Mouse (Mus musculus) erythroblast, embryonic 14.5 days (primary cell): ENCODE data around the gene Rbpms2. TPM values are rescaled to one million over a fixed set of nuclear protein-coding genes. Genes with fewer than 3 reads are reported as not detected.

Experiments used
- H3K27me3 ChIP-seq: 2 replicates; pipeline ENCODE4 v1.6.1; 2012; ENCODE audit warnings: inconsistent platforms; ENCODE audit not compliant: control insufficient read depth
- H3K36me3 ChIP-seq: 2 replicates; pipeline ENCODE4 v1.6.1; 2012; ENCODE audit warnings: mild to moderate bottlenecking, inconsistent platforms; ENCODE audit not compliant: control insufficient read depth
- H3K4me1 ChIP-seq: 2 replicates; pipeline ENCODE4 v1.6.1; 2012; ENCODE audit warnings: inconsistent platforms; ENCODE audit not compliant: control insufficient read depth
- H3K4me3 ChIP-seq: replicated peaks from 2 replicates; pipeline ENCODE3; 2012; ENCODE audit warnings: moderate library complexity, mild to moderate bottlenecking, inconsistent platforms
- H3K9me3 ChIP-seq: 2 replicates; pipeline ENCODE4 v1.6.1; 2012; ENCODE audit warnings: low read length, inconsistent platforms, mixed read lengths; ENCODE audit not compliant: control insufficient read depth
- GATA1 ChIP-seq: IDR thresholded peaks from 2 replicates; pipeline ENCODE4 v1.6.1; 2012; ENCODE audit warnings: low read length, inconsistent platforms, mixed read lengths
- TAL1 ChIP-seq: IDR thresholded peaks from 3 replicates; pipeline ENCODE4 v1.6.1; 2012; ENCODE audit warnings: low read length, inconsistent platforms, mixed read lengths
- polyA plus RNA-seq: library from polyadenylated mRNA; stranded (reverse); fragments of >175 nt; gene quantifications from 2 replicates; pipeline ENCODE4 v1.2.3, GENCODE M21; 2012

Gene Rbpms2
- polyA plus RNA-seq, 1 experiment: 0.12 TPM

GRCm38 (mm10) chr9:65664163-65664562 lies 34.7 kb downstream of the Rbpms2 start:
- Histone ChIP-seq H3K4me3 (no peak overlapping the region), H3K27me3 (no peaks in the 10 kb centered on the region), H3K9me3 (no peaks in the 10 kb centered on the region), H3K4me1 (0 out of 2 replicates have a peak, but pooled peaks cover 3% of the 10 kb centered on the region), H3K36me3 (no peaks in the 10 kb centered on the region)
- TF ChIP-seq TAL1: no peak
- no peak for TF ChIP-seq GATA1

GRCm38 (mm10) chr9:65666042-65666441 lies 36.6 kb downstream of the Rbpms2 start:
- Histone ChIP-seq H3K4me3 (no peak overlapping the region), H3K9me3 (no peaks in the 10 kb centered on the region), H3K4me1 (0 out of 2 replicates have a peak, but pooled peaks cover 3% of the 10 kb centered on the region), H3K36me3 (no peaks in the 10 kb centered on the region), H3K27me3 (no peaks in the 10 kb centered on the region)
- TF ChIP-seq TAL1: no peak
- peak; percentile 51 for TF ChIP-seq GATA1

- Histone ChIP-seq H3K36me3 (no peaks in the 10 kb centered on the region), H3K27me3 (no peaks in the 10 kb centered on the region), H3K4me3 (no peak within 1 kb of the TSS), H3K9me3 (no peaks in the 10 kb centered on the region), H3K4me1 (0 out of 2 replicates have a peak, but pooled peaks cover 3% of the 10 kb centered on the region)
- TF ChIP-seq GATA1 (no peak), TAL1 (no peak)
Measured at GRCm38 (mm10) chr9:65667701-65668100, 38.3 kb downstream of the Rbpms2 start, which contains the start of gene Oaz2. Oaz2 (plus strand) TSS chr9:65668001.

GRCm38 (mm10) chr9:65671431-65671931 lies 42.0 kb downstream of the Rbpms2 start:
- Histone ChIP-seq H3K4me3 (no peak overlapping the region), H3K9me3 (no peaks in the 10 kb centered on the region), H3K27me3 (no peaks in the 10 kb centered on the region), H3K4me1 (peaks cover 15% of the 10 kb centered on the region), H3K36me3 (no peaks in the 10 kb centered on the region)
- TF ChIP-seq GATA1: no peak
- TF ChIP-seq TAL1: no peak

- TF ChIP-seq TAL1 (no peak), GATA1 (no peak)
- H3K36me3 ChIP-seq: no peaks in the 10 kb centered on the region
- H3K27me3 ChIP-seq: no peaks in the 10 kb centered on the region
- H3K4me1 ChIP-seq: peaks cover 28% of the 10 kb centered on the region
- no peaks in the 10 kb centered on the region for H3K9me3 ChIP-seq
- H3K4me3 ChIP-seq: no peak overlapping the region
Measured at GRCm38 (mm10) chr9:65672996-65673395, 43.5 kb downstream of the Rbpms2 start.

GRCm38 (mm10) chr9:65675461-65676357 lies 46.3 kb downstream of the Rbpms2 start:
- no peaks in the 10 kb centered on the region for H3K9me3 ChIP-seq
- no peak for TF ChIP-seq TAL1
- no peak for TF ChIP-seq GATA1
- no peaks in the 10 kb centered on the region for H3K27me3 ChIP-seq
- H3K4me3 ChIP-seq: peak overlapping the region; percentile 73
- H3K4me1 ChIP-seq: peaks cover 37% of the 10 kb centered on the region
- no peaks in the 10 kb centered on the region for H3K36me3 ChIP-seq

- H3K4me1 ChIP-seq: peaks cover 37% of the 10 kb centered on the region
Measured at GRCm38 (mm10) chr9:65676358-65677118, 47.1 kb downstream of the Rbpms2 start.

GRCm38 (mm10) chr9:65677119-65677462 lies 47.6 kb downstream of the Rbpms2 start:
- Histone ChIP-seq H3K4me1 (peaks cover 37% of the 10 kb centered on the region), H3K4me3 (peak overlapping the region; percentile 73)

More at GRCm38 (mm10) chr9:65676358-65677118, 47.1 kb downstream of the Rbpms2 start:
- peak overlapping the region; percentile 73 for H3K4me3 ChIP-seq
- TF ChIP-seq GATA1 (no peak), TAL1 (no peak)
- H3K36me3 ChIP-seq: no peaks in the 10 kb centered on the region
- H3K9me3 ChIP-seq: no peaks in the 10 kb centered on the region
- H3K27me3 ChIP-seq: no peaks in the 10 kb centered on the region

GRCm38 (mm10) chr9:65679181-65679761 lies 49.8 kb downstream of the Rbpms2 start:
- no peak overlapping the region for H3K4me3 ChIP-seq
- peaks cover 45% of the 10 kb centered on the region for H3K4me1 ChIP-seq
- H3K27me3 ChIP-seq: no peaks in the 10 kb centered on the region
- no peaks in the 10 kb centered on the region for H3K36me3 ChIP-seq
- TF ChIP-seq GATA1: no peak
- no peak for TF ChIP-seq TAL1
- no peaks in the 10 kb centered on the region for H3K9me3 ChIP-seq

More at GRCm38 (mm10) chr9:65677119-65677462, 47.6 kb downstream of the Rbpms2 start:
- no peak for TF ChIP-seq TAL1
- no peak; the same call in 1 of the 2 replicates for TF ChIP-seq GATA1
- Histone ChIP-seq H3K27me3 (no peaks in the 10 kb centered on the region), H3K36me3 (no peaks in the 10 kb centered on the region), H3K9me3 (no peaks in the 10 kb centered on the region)
